Mouse (Mus musculus) stomach, postnatal 0 days (tissue): Measurements from ENCODE around the gene Hmgb3.

Source experiments
- CTCF ChIP-seq: IDR thresholded peaks from 2 replicates; pipeline ENCODE4 v1.5.1; 2016; ENCODE audit warnings: antibody characterized with exemption, low read depth, mild to moderate bottlenecking, moderate library complexity
- EP300 ChIP-seq: optimal IDR thresholded peaks from 2 replicates; pipeline ENCODE3; 2016; ENCODE audit warnings: antibody characterized with exemption

- TF ChIP-seq CTCF (0 out of 2 replicates have a peak, but pooled peaks have one; percentile 5), EP300 (no peak)
Observed at GRCm38 (mm10) chrX:71528646-71529045, 27.1 kb upstream of the Hmgb3 start.
